Mouse (Mus musculus) heart, embryonic 11.5 days (tissue): Measurements from ENCODE around the gene Wdr31. TPM values are rescaled to one million over a fixed set of nuclear protein-coding genes. Genes with fewer than 3 reads are reported as not detected.
A peak's percentile ranks its signal among the peaks of the same experiment; 100 is the strongest.
"Not testable (repeated sequence)": the region's sequence is repeated elsewhere in the genome, so short reads cannot be mapped to it uniquely, and the experiment has no call there.

Source experiments
- ATAC-seq: fragments of 200-750 bp; cut with Nextera tagmentation; replicated peaks from 2 replicates; pipeline ENCODE4 v1.8.0; 2017; ENCODE audit warnings: moderate library complexity; ENCODE audit not compliant: insufficient number of reproducible peaks, low FRiP score, low TSS enrichment
- H3K27ac ChIP-seq: fragments of 300-500 bp; sonication (generic); 2 replicates; pipeline ENCODE4 v1.5.1; 2014; ENCODE audit warnings: mild to moderate bottlenecking, low read depth, low read length
- H3K27me3 ChIP-seq: fragments of 300-500 bp; sonication (generic); 2 replicates; pipeline ENCODE4 v1.6.1; 2014; ENCODE audit warnings: mild to moderate bottlenecking, low read length, mixed read lengths; ENCODE audit not compliant: control insufficient read depth, insufficient read depth
- H3K36me3 ChIP-seq: fragments of 300-500 bp; sonication (generic); 2 replicates; pipeline ENCODE4 v1.6.1; 2014; ENCODE audit warnings: mild to moderate bottlenecking, low read length, moderate library complexity, mixed read lengths; ENCODE audit not compliant: control insufficient read depth, insufficient read depth
- H3K4me1 ChIP-seq: fragments of 300-500 bp; sonication (generic); 2 replicates; pipeline ENCODE4 v1.6.1; 2014; ENCODE audit warnings: low read length; ENCODE audit not compliant: control insufficient read depth, insufficient read depth
- H3K4me2 ChIP-seq: fragments of 300-500 bp; sonication (generic); 2 replicates; pipeline ENCODE4 v1.6.1; 2014; ENCODE audit warnings: mild to moderate bottlenecking, moderate library complexity
- H3K4me3 ChIP-seq: fragments of 300-500 bp; sonication (generic); 2 replicates; pipeline ENCODE4 v1.5.1; 2014; ENCODE audit warnings: low read depth, low read length
- H3K9ac ChIP-seq: fragments of 300-500 bp; sonication (generic); 2 replicates; pipeline ENCODE4 v1.6.1; 2014; ENCODE audit warnings: mild to moderate bottlenecking, low read depth, low read length, moderate library complexity
- H3K9me3 ChIP-seq: fragments of 300-500 bp; sonication (generic); replicated peaks from 2 replicates; pipeline ENCODE4 v1.6.1; 2016; ENCODE audit warnings: low read length; ENCODE audit not compliant: control insufficient read depth
- WGBS: fragments of 180-500 bp; shearing (Covaris S2); extraction: QIAGEN DNeasy Blood & Tissue Kit; methylation state at CpG from one replicate; pipeline ENCODE4 v1.1.7; 2014; ENCODE audit not compliant: insufficient replicate concordance; 5-methylcytosine and 5-hydroxymethylcytosine counted together
- polyA plus RNA-seq: library from polyadenylated mRNA; unstranded; fragments of >200 nt; fragmentation: Nextera tagmentation; extraction: Ambion mirVana; gene quantifications from 2 replicates; pipeline ENCODE4 v1.2.1, GENCODE M21; 2014

Wdr31 gene
- polyA plus RNA-seq, 1 experiment from 2014 or later, result 3.0 TPM

GRCm38 (mm10) chr4:62487914-62488313 is 17.2 kb upstream of the Wdr31 start:
- Histone ChIP-seq H3K27ac (no peak overlapping the region), H3K36me3 (no peaks in the 10 kb centered on the region), H3K27me3 (0 out of 2 replicates have a peak, but pooled peaks cover 2% of the 10 kb centered on the region), H3K9me3 (no peaks in the 10 kb centered on the region), H3K4me2 (no peak overlapping the region), H3K9ac (no peak overlapping the region), H3K4me1 (no peaks in the 10 kb centered on the region), H3K4me3 (no peak overlapping the region)
- no peak for ATAC-seq
- 80% methylated on average over 2 of the region's 2 CpGs for WGBS

GRCm38 (mm10) chr4:62487172-62487571 is 16.5 kb upstream of the Wdr31 start:
- Histone ChIP-seq H3K4me1 (no peaks in the 10 kb centered on the region), H3K9me3 (no peaks in the 10 kb centered on the region), H3K9ac (no peak overlapping the region), H3K4me3 (no peak overlapping the region), H3K36me3 (no peaks in the 10 kb centered on the region), H3K4me2 (no peak overlapping the region), H3K27me3 (no peaks in the 10 kb centered on the region), H3K27ac (no peak overlapping the region)
- ATAC-seq, result no peak
- 90% methylated on average over 5 of the region's 5 CpGs for WGBS

GRCm38 (mm10) chr4:62486162-62486696 is 15.5 kb upstream of the Wdr31 start:
- H3K9ac ChIP-seq, result no peak overlapping the region
- WGBS, result 89% methylated on average over 15 of the region's 15 CpGs
- H3K27ac ChIP-seq, result no peak overlapping the region
- no peak overlapping the region for H3K4me3 ChIP-seq
- no peaks in the 10 kb centered on the region; the same call in 1 of the 2 replicates for H3K27me3 ChIP-seq
- H3K9me3 ChIP-seq, result no peaks in the 10 kb centered on the region
- ATAC-seq, result no peak
- no peaks in the 10 kb centered on the region for H3K36me3 ChIP-seq
- no peaks in the 10 kb centered on the region for H3K4me1 ChIP-seq
- no peak overlapping the region for H3K4me2 ChIP-seq

- Histone ChIP-seq H3K4me2 (no peak overlapping the region), H3K27ac (no peak overlapping the region), H3K9ac (no peak overlapping the region), H3K4me3 (no peak overlapping the region), H3K27me3 (no peaks in the 10 kb centered on the region; the same call in 1 of the 2 replicates), H3K4me1 (no peaks in the 10 kb centered on the region), H3K36me3 (no peaks in the 10 kb centered on the region), H3K9me3 (no peaks in the 10 kb centered on the region)
- WGBS, result 76% methylated on average over 8 of the region's 8 CpGs
- ATAC-seq, result no peak
Measured at GRCm38 (mm10) chr4:62485450-62486161, 14.9 kb upstream of the Wdr31 start.

- no peak for ATAC-seq
- 72% methylated on average over 3 of the region's 3 CpGs for WGBS
- Histone ChIP-seq H3K27ac (no peak overlapping the region), H3K9ac (no peak overlapping the region), H3K4me2 (no peak overlapping the region), H3K36me3 (no peaks in the 10 kb centered on the region), H3K4me1 (peaks cover 3% of the 10 kb centered on the region; the same call in 1 of the 2 replicates), H3K9me3 (no peaks in the 10 kb centered on the region), H3K4me3 (no peak overlapping the region), H3K27me3 (peaks cover 3% of the 10 kb centered on the region)
Measured at GRCm38 (mm10) chr4:62484928-62485327, 14.2 kb upstream of the Wdr31 start.

- no peak overlapping the region for H3K27ac ChIP-seq
- 40% methylated on average over 10 of the region's 10 CpGs for WGBS
- peak; percentile 35; the same call in 1 of the 2 replicates for ATAC-seq
- peaks cover 4% of the 10 kb centered on the region; the same call in 1 of the 2 replicates for H3K4me1 ChIP-seq
- no peaks in the 10 kb centered on the region for H3K36me3 ChIP-seq
- H3K27me3 ChIP-seq, result peaks cover 8% of the 10 kb centered on the region
- H3K9ac ChIP-seq, result no peak overlapping the region
- H3K4me2 ChIP-seq, result no peak overlapping the region
- H3K9me3 ChIP-seq, result no peaks in the 10 kb centered on the region
- H3K4me3 ChIP-seq, result no peak overlapping the region
Measured at GRCm38 (mm10) chr4:62480709-62481605, 10.3 kb upstream of the Wdr31 start.

DNA sequence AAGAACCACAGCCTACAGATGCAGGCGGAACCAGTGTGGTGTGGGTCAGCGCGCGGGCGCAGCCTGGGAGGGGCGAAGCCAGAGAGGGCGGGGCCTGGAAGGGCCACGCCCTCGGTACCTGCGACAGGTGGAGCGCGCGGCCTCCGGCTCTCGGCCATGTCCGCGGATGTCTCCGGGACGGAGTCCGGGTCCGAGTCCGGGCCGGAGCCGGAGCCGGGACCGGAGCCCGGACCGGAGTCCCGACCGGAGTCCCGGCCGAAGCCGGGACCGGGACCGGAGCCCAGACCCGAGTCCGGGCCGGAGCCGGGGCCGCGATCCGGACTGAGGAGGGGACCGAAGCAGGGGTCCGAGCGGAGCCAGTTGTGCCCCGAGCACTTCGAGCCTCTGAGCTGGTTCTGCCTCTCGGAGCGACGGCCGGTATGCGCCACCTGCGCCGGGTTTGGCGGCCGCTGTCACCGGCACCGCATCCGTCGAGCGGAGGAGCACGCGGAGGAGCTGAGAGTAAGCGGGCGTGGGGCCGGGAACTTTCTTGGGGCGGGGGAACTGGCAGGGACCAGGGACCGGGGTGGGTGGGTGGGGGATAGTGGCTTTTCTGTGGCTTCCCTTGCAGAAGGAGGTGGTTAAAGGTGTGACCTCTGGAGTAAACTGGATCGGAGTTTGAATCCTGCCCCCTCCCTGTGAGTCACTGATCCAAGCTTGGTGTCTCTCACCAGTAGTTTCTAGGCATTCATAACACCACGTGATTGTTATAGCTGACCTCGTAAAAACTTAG is 9.4 kb upstream of the Wdr31 start, which contains the start of gene Bspry:
TSS of gene Bspry (plus strand) at position 117 of the 772 bp plus-strand sequence.
- H3K9ac ChIP-seq, result no peak within 1 kb of the TSS
- H3K27me3 ChIP-seq, result peaks cover 8% of the 10 kb centered on the region
- no peaks in the 10 kb centered on the region for H3K36me3 ChIP-seq
- no peaks in the 10 kb centered on the region for H3K9me3 ChIP-seq
- H3K4me2 ChIP-seq, result peak within 1 kb of the TSS; percentile 89
- H3K4me3 ChIP-seq, result peak within 1 kb of the TSS; percentile 50
- peaks cover 4% of the 10 kb centered on the region; the same call in 1 of the 2 replicates for H3K4me1 ChIP-seq
- peak; percentile 43; the same call in 1 of the 2 replicates for ATAC-seq
- no peak within 1 kb of the TSS for H3K27ac ChIP-seq
- WGBS, result 3% methylated on average over 61 of the region's 71 CpGs

- Histone ChIP-seq H3K4me2 (peak overlapping the region; percentile 89), H3K4me3 (peak overlapping the region; percentile 50)
- H3K27me3 ChIP-seq, ATAC-seq, H3K36me3 ChIP-seq, H3K9ac ChIP-seq, H3K9me3 ChIP-seq, H3K27ac ChIP-seq, H3K4me1 ChIP-seq: not testable (repeated sequence)
- 12% methylated on average over 11 of the region's 11 CpGs for WGBS
Measured at GRCm38 (mm10) chr4:62479593-62479936, 8.9 kb upstream of the Wdr31 start.
